Mouse (Mus musculus): Measurements from ENCODE around the gene Gli2. TPM values are rescaled to one million over a fixed set of nuclear protein-coding genes. Genes with fewer than 3 reads are reported as not detected.
A peak's percentile ranks its signal among the peaks of the same experiment; 100 is the strongest.

The Gli2 gene
- polyA plus RNA-seq, 1 experiment from 2014 or later: 17.8 TPM

DNA sequence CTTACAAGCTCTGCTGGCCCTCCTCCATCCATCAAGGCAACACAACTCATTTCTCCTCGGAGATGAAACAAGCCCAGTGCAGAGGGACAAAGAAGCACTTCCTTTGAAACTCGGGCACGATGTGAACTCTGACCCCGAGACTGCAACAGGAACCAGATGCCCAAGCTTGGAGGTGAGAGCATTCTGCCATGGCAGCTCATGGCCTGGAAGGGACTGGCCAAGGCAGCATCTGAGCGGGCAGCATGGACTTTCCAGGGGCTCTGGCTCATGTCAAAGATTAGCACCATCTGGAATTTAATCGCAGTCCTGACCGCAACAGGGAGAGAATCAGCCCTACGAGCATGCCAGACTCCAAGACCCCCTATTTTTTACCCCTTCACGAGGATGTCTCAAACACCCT is 148.5 kb downstream of the Gli2 start:
- Histone ChIP-seq H3K27ac (replicated peaks; ENCODE audit: low read depth, low read length) (peak overlapping the region; percentile 83; the same call in 1 of the 2 replicates), H3K27me3 (ENCODE audit: control insufficient read depth, insufficient read depth, low read length) (no peaks in the 10 kb centered on the region), H3K9ac (ENCODE audit: low read length) (no peak overlapping the region), H3K9me3 (ENCODE audit: control insufficient read depth, low read length) (no peaks in the 10 kb centered on the region), H3K4me2 (ENCODE audit: low read depth, severe bottlenecking) (no peak overlapping the region), H3K4me1 (ENCODE audit: control insufficient read depth, insufficient read depth, low read length) (peaks cover 61% of the 10 kb centered on the region), H3K36me3 (ENCODE audit: control insufficient read depth, insufficient read depth, low read length) (no peaks in the 10 kb centered on the region), H3K4me3 (ENCODE audit: low read depth, low read length) (no peak overlapping the region)
- DNase-seq (ENCODE audit: low spot score) (peak; percentile 82), ATAC-seq (ENCODE audit: insufficient number of reproducible peaks, low FRiP score, low TSS enrichment, low read depth) (peak; percentile 52)
- WGBS: 10% methylated on average over 9 of the region's 9 CpGs

DNA sequence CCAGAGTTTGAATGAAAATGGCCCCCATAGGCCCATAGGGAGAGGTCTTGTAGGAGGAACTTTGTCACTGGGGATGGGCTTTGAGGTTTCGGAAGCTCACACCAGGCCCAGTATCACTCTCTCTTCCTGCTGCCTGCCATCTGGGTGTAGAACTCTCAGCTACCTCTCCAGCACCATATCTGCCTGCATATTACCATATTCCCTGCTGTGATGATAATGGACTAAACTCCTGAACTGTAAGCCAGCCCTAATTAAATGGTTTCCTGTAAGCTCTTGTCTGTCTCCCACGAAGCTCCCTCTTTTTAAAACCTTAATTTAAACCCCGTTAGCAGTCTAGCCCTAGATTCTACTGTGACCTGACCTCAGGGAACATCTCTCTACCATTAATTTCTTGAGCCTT is 149.0 kb downstream of the Gli2 start:
- Histone ChIP-seq H3K9ac (ENCODE audit: low read length) (no peak overlapping the region), H3K9me3 (ENCODE audit: control insufficient read depth, low read length) (no peaks in the 10 kb centered on the region), H3K4me1 (ENCODE audit: control insufficient read depth, insufficient read depth, low read length) (peaks cover 61% of the 10 kb centered on the region), H3K36me3 (ENCODE audit: control insufficient read depth, insufficient read depth, low read length) (no peaks in the 10 kb centered on the region), H3K27me3 (ENCODE audit: control insufficient read depth, insufficient read depth, low read length) (no peaks in the 10 kb centered on the region), H3K4me3 (ENCODE audit: low read depth, low read length) (no peak overlapping the region), H3K4me2 (ENCODE audit: low read depth, severe bottlenecking) (no peak overlapping the region), H3K27ac (replicated peaks; ENCODE audit: low read depth, low read length) (peak overlapping the region; percentile 83; the same call in 1 of the 2 replicates)
- 17% methylated on average over 3 of the region's 3 CpGs for WGBS
- ATAC-seq (ENCODE audit: insufficient number of reproducible peaks, low FRiP score, low TSS enrichment, low read depth) (no peak), DNase-seq (ENCODE audit: low spot score) (no peak)

DNA sequence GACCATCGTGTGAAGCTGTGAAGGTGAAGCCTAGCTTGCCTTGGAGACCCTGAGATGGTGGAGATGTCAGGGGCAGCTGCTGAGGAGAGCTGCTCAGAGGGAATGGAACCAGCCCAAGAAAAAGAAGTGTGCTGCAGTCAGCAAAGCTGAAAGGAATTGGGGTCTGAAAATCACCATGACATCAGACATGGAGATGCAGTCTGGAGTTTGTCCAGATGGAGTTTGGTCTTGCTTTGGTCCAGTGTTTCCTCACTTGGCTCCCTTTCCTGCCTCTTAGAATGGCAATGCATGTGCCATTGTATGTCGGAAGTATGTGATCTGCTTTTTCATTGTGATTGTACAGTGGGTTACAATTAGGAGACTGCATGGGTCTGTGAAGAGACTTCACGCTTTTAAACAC is 149.7 kb downstream of the Gli2 start:
- H3K9me3 ChIP-seq (ENCODE audit: control insufficient read depth, low read length): no peaks in the 10 kb centered on the region
- peaks cover 58% of the 10 kb centered on the region for H3K4me1 ChIP-seq (ENCODE audit: control insufficient read depth, insufficient read depth, low read length)
- 88% methylated on average over 3 of the region's 3 CpGs for WGBS
- no peak overlapping the region for H3K9ac ChIP-seq (ENCODE audit: low read length)
- no peak overlapping the region for H3K27ac ChIP-seq (replicated peaks; ENCODE audit: low read depth, low read length)
- no peaks in the 10 kb centered on the region for H3K27me3 ChIP-seq (ENCODE audit: control insufficient read depth, insufficient read depth, low read length)
- ATAC-seq (ENCODE audit: insufficient number of reproducible peaks, low FRiP score, low TSS enrichment, low read depth): no peak
- no peak overlapping the region for H3K4me2 ChIP-seq (ENCODE audit: low read depth, severe bottlenecking)
- no peak for DNase-seq (ENCODE audit: low spot score)
- no peak overlapping the region for H3K4me3 ChIP-seq (ENCODE audit: low read depth, low read length)
- no peaks in the 10 kb centered on the region for H3K36me3 ChIP-seq (ENCODE audit: control insufficient read depth, insufficient read depth, low read length)

DNA sequence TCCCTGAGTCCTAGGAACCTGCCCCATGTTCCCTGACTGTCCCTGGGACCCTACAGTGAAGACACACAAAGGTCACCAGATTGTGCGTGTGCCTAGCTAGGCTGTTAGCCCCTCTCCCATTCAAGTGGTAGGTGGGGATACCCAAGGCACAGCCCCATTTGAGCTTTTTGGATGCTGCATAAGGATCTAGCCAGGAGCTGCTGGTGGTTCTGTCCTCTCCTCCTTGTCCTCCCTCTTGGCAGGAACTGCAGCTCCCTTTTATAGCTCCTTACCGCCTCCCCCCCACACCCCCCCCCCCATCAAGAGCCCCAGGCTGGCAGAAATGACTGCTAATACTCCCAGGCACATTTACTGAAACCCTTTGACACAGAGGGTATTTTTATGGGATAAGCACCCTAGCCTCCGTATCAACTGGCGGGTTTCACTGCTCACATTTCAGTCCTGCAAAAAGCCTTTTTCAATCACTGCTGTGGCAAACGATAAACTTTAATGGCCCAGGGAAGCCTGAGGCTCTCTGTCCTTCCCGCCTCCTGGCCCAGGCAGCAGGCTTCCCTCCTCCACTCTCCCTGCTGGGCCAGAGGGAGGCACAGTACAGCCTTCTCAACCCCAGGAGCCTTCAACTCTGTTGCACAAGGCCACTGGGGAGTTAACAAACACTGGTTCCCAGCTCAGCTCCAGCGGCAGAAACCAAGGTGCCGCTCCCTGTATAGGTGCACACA is 151.4 kb downstream of the Gli2 start:
- 0 out of 2 replicates have a peak overlapping the region, but pooled peaks have one; percentile 27 for H3K9ac ChIP-seq (ENCODE audit: low read length)
- H3K36me3 ChIP-seq (ENCODE audit: control insufficient read depth, insufficient read depth, low read length): no peaks in the 10 kb centered on the region
- H3K4me1 ChIP-seq (ENCODE audit: control insufficient read depth, insufficient read depth, low read length): peaks cover 55% of the 10 kb centered on the region
- no peak overlapping the region for H3K4me3 ChIP-seq (ENCODE audit: low read depth, low read length)
- H3K27ac ChIP-seq (replicated peaks; ENCODE audit: low read depth, low read length): peak overlapping the region; percentile 68
- ATAC-seq (ENCODE audit: insufficient number of reproducible peaks, low FRiP score, low TSS enrichment, low read depth) (peak; percentile 70), DNase-seq (ENCODE audit: low spot score) (peak; percentile 82)
- H3K27me3 ChIP-seq (ENCODE audit: control insufficient read depth, insufficient read depth, low read length): no peaks in the 10 kb centered on the region
- H3K4me2 ChIP-seq (ENCODE audit: low read depth, severe bottlenecking): no peak overlapping the region
- no peaks in the 10 kb centered on the region for H3K9me3 ChIP-seq (ENCODE audit: control insufficient read depth, low read length)
- WGBS: 8% methylated on average over 8 of the region's 8 CpGs

DNA sequence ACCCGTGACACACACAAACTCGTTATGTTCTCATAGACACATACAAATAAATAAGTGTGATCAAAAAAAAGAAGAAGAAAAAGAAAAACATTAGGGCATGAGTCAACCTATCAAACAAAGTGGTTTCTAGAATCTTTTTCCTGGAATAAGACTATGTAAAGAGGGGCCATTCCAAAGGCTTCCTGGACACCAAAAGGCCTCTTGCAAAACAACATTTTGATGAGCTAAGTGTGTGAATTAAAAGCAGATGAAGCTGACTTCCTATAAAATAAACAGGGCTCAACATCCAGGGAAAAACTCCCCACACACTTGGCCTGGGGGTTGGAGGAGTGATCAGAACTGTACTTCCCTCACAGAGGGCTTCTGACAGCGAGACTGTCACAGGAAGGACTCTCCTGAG is 155.1 kb downstream of the Gli2 start:
- H3K36me3 ChIP-seq (ENCODE audit: control insufficient read depth, insufficient read depth, low read length): no peaks in the 10 kb centered on the region
- peaks cover 32% of the 10 kb centered on the region for H3K4me1 ChIP-seq (ENCODE audit: control insufficient read depth, insufficient read depth, low read length)
- H3K4me2 ChIP-seq (ENCODE audit: low read depth, severe bottlenecking): no peak overlapping the region
- H3K9me3 ChIP-seq (ENCODE audit: control insufficient read depth, low read length): no peaks in the 10 kb centered on the region
- 72% methylated on average over 3 of the region's 3 CpGs for WGBS
- DNase-seq (ENCODE audit: low spot score): no peak
- H3K4me3 ChIP-seq (ENCODE audit: low read depth, low read length): no peak overlapping the region
- H3K9ac ChIP-seq (ENCODE audit: low read length): no peak overlapping the region
- no peaks in the 10 kb centered on the region for H3K27me3 ChIP-seq (ENCODE audit: control insufficient read depth, insufficient read depth, low read length)
- ATAC-seq (ENCODE audit: insufficient number of reproducible peaks, low FRiP score, low TSS enrichment, low read depth): no peak
- H3K27ac ChIP-seq (replicated peaks; ENCODE audit: low read depth, low read length): no peak overlapping the region

DNA sequence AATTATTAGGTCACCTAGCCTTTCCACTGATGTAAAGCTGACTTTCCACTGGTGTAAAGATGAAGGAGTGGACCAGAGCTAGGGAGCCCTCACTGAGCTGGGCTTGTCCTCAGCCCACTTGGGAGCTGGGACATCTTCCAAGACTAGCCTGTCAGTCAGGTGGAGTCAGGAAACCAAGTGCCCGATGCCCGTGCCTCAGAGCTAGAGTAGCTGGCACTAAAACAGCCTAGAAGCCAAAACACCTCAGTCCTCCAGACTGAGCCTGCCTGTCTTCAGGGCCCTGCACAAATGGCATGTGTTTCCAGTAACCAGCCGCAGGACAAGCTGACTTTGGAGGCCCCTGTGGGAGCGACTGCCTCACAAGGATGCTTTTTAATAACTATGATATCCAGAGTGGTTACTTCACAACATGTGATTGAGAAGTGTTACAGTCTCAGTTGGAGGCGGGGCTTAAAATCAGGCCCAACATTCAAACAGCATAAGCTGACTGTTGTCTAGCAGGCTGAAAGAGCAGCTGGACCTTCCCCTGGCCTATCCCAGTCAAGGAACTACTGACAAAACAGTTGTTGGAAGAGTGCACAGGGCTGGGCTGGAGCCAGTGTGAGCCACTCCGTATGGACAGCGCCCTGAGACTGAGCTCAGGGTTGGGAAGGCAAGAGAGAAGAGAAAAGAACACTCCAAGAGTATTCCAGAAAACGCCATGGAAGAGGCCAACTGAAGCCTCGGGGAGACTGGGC is 158.2 kb downstream of the Gli2 start:
- ATAC-seq (ENCODE audit: insufficient number of reproducible peaks, low FRiP score, low TSS enrichment, low read depth): no peak
- no peak for DNase-seq (ENCODE audit: low spot score)
- H3K27me3 ChIP-seq (ENCODE audit: control insufficient read depth, insufficient read depth, low read length): no peaks in the 10 kb centered on the region
- H3K4me2 ChIP-seq (ENCODE audit: low read depth, severe bottlenecking): no peak overlapping the region
- no peak overlapping the region for H3K9ac ChIP-seq (ENCODE audit: low read length)
- H3K36me3 ChIP-seq (ENCODE audit: control insufficient read depth, insufficient read depth, low read length): no peaks in the 10 kb centered on the region
- H3K4me3 ChIP-seq (ENCODE audit: low read depth, low read length): no peak overlapping the region
- 78% methylated on average over 9 of the region's 9 CpGs for WGBS
- H3K4me1 ChIP-seq (ENCODE audit: control insufficient read depth, insufficient read depth, low read length): peaks cover 25% of the 10 kb centered on the region
- no peak overlapping the region for H3K27ac ChIP-seq (replicated peaks; ENCODE audit: low read depth, low read length)
- no peaks in the 10 kb centered on the region for H3K9me3 ChIP-seq (ENCODE audit: control insufficient read depth, low read length)

DNA sequence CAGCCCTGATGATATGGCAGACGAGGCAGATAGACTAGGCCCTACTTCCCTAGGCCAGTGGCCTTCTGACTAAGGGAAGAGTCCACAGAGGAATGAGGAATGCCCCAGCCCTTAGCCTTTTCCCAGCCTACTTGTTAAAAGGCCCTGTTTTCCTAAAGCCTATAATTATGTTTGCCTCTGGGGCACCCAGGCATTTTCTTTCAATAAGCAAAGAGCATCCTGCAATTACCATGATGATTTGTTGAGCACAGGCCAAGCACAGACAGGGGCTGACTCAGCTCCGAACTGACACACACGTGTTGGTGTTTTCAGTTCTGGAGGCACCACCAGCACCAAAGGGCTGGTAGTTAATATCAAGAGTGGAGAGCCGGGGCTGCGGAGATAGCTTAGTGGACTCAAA is 162.0 kb downstream of the Gli2 start:
- Histone ChIP-seq H3K9ac (ENCODE audit: low read length) (no peak overlapping the region), H3K4me1 (ENCODE audit: control insufficient read depth, insufficient read depth, low read length) (peaks cover 23% of the 10 kb centered on the region), H3K4me2 (ENCODE audit: low read depth, severe bottlenecking) (no peak overlapping the region), H3K4me3 (ENCODE audit: low read depth, low read length) (no peak overlapping the region), H3K27me3 (ENCODE audit: control insufficient read depth, insufficient read depth, low read length) (no peaks in the 10 kb centered on the region), H3K36me3 (ENCODE audit: control insufficient read depth, insufficient read depth, low read length) (peaks cover 2% of the 10 kb centered on the region; the same call in 1 of the 2 replicates), H3K27ac (replicated peaks; ENCODE audit: low read depth, low read length) (no peak overlapping the region), H3K9me3 (ENCODE audit: control insufficient read depth, low read length) (no peaks in the 10 kb centered on the region)
- DNase-seq (ENCODE audit: low spot score) (no peak), ATAC-seq (ENCODE audit: insufficient number of reproducible peaks, low FRiP score, low TSS enrichment, low read depth) (no peak)
- 39% methylated on average over 5 of the region's 5 CpGs for WGBS

DNA sequence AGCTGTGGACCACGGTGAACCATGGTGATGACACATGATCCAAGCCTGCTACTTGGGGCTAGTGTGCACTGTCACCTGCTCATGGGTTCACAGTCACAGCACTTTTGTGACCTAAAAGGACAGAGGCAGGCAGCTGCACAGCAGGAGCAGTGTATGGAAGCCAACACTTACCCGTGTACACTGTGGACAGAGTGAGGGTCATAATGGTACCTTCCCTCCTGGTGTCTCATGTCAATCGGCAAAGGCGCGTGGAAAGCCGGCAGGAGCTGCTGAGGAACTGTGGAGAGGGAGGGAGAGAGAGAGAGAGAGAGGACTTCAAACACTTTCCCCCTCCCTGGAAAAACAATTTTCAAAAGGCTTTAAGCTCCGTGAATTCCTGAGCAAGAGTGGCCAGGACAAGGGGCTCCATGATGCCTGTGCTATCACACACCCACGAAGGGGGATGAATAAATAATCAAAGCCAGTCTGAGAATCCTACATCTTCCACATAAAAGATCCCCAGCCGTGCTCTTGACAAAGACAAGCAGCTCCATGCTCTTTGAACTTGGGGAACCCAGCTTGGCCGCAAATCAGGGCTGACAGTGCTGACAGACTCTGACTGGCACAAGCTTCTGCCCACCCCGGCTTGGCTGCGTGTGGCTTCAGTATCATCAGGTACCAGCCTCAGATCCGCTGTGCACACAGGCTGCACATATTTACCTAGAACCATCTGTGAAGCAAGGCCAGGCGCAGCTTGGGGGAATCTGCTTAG is 163.1 kb downstream of the Gli2 start:
- 42% methylated on average over 14 of the region's 14 CpGs for WGBS
- Histone ChIP-seq H3K4me1 (ENCODE audit: control insufficient read depth, insufficient read depth, low read length) (peaks cover 21% of the 10 kb centered on the region), H3K36me3 (ENCODE audit: control insufficient read depth, insufficient read depth, low read length) (peaks cover 2% of the 10 kb centered on the region; the same call in 1 of the 2 replicates), H3K9me3 (ENCODE audit: control insufficient read depth, low read length) (no peaks in the 10 kb centered on the region), H3K4me3 (ENCODE audit: low read depth, low read length) (no peak overlapping the region), H3K9ac (ENCODE audit: low read length) (no peak overlapping the region), H3K27me3 (ENCODE audit: control insufficient read depth, insufficient read depth, low read length) (no peaks in the 10 kb centered on the region), H3K4me2 (ENCODE audit: low read depth, severe bottlenecking) (no peak overlapping the region), H3K27ac (replicated peaks; ENCODE audit: low read depth, low read length) (no peak overlapping the region)
- DNase-seq (ENCODE audit: low spot score) (no peak), ATAC-seq (ENCODE audit: insufficient number of reproducible peaks, low FRiP score, low TSS enrichment, low read depth) (no peak)

Measured in limb, embryonic 11.5 days (tissue).